Mouse (Mus musculus) lung, postnatal 36 days (tissue): ENCODE measurements around the gene Ly75.

Source experiments
- DNase-seq: peaks from one replicate; pipeline ENCODE4 v3.0.0; 2022; ENCODE audit warnings: mixed read lengths

Ly75 gene

DNA sequence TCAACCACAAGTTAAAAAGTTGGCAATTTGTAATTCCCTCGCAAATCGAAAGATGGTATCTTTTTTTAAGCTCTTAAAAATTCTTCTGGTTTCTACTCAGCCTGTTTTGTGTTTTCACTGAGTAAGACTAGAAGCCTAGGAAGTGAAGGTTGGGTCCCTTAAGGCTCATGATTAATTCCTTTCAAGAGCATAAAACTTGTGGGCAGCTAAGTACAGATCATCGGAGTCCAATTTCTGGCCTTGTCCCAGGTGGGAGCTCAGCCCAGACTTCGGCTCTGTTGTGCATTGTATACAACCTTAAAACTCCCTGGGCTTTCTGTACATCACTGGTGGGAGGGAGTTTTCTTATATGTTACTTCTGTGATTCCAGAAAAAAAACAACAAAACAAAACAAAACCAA is 79.3 kb downstream of the Ly75 start:
- DNase-seq = no peak

DNA sequence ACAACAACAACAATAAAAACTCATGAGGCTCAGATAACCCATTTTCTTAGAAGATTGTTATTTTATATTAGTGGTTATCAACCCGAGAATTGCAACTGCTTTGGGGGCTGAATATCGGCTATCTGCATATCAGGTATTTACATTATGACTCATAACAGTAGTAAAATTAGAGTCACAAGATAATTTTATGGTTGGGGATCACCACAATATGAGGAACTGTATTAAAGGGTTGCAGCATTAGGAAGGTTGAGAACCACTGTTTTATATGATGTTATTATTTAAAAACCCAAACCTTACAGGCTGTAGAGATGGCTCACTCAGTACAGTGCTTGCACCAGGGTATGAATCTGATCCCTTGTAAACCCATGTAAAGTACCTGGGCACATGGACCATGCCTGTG is 83.8 kb downstream of the Ly75 start:
- no peak for DNase-seq

DNA sequence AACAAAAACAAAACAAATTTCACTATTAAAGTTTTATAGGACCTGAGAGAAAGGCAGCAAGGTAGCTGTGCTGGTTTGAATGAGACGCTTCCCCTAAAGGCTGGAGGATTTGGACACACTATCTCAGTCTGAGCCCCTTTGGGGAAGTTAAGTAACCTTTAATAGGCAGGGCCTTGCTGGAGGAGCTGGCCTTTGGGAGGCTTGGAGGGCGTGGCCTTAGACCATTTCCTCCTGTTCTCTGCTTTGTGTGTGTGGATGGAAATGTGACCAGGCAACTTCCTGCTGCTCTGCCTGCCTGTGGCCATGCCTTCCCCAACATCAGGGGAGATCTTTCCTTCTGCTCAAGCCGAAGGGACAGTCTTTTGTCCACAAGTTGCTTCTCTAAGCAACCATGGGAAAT is 84.8 kb downstream of the Ly75 start:
- peak; percentile 63 for DNase-seq

DNA sequence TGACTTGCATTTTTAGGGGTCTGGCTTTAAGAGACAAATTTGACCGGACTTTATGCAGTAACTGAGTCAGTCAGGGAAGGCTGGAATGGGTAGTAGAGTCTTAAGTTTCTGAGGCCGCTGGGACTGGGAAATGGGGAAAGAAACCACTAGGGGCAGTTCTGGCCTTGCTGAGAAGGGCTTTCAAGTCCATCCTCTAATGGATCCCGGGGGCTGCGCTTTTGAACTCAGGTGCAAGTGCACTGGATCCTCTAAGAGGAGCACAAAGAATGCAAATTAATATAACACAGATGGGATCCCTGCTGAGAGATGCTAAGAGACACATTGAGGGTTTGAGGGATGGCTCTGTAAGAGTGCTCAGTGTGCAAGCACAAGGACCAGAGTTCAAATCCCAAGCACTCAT is 91.7 kb downstream of the Ly75 start:
- DNase-seq = no peak

DNA sequence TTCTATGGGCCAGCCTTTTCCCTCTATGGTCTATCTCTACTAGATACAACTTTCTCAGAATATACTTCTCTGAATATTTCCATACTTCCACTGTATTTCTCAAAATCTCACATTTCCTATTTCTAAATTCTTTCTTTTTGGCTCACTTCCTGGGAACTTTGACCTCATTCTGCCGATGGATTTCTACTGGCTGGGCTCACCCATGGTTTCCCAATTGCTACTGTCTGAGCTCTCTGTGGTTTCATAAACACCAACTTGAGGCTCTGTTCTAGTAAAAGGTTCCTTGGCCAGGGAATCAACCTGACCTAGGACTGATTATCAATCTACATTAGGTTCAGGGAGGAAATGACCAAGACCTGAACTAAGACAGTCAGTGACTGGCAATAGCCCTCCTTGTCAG is 93.7 kb downstream of the Ly75 start:
- DNase-seq = peak; percentile 54

DNA sequence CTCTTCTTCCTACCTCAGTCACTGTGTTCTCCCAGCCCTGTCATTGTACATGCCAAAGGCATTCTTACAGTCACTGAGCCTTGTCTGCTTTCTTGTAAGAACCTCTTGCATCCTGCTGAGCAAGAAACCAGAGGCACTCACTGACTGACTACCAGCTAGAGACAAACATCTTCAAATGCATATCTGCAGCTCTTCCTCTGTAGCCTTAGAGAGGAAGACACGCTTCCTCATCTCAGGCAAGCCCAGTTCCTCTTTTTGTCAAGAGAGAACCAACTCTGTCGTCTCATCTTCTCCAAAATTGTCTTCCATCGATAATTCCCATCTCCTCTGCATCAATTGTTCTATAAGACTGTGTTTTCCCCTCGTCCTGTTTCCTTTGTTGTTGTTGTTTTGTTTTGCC is 94.5 kb downstream of the Ly75 start:
- peak; percentile 43 for DNase-seq

DNA sequence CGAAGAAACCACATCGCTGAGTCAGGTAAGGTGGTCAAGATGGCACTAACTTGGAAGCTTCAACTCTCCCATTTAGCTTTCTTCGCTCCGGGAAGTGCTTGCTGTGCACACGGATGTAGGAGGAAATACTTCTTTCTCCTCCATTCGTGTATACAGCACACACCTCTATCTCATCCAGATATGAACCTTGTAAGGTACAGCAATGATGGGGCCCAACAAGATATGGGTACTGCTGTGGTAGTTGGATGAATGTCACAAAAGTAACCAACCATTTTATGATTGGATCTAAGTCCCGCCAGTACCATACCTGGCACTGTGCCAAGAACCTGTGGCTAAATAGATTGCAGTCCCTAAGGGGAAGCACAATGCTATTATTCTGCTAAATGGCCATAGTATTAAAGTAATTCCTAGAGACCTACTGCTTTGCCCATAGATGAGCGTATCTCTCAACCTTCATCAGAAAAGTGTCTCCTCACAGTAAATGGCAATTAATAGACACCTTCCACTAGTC is 97.9 kb downstream of the Ly75 start:
- DNase-seq = peak; percentile 17

DNA sequence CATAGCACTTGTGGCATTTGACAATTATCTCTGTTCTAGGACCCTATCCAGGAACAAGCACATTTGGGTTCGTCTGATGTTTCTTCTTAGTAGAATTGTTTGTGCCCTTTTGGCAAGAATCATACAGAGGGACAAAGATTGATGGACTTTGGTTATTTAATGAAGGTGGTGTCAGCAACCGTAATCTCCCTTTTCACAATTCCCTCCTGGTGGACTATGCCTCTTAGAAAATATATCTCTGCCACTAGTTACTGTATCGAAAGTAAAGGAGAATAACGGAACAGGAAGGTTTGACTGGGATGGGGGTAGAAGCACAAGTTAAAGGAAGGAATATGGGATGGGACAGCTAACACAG is 98.7 kb downstream of the Ly75 start, which contains the start of gene Cd302:
Cd302 (minus strand) TSS at position 22 of the 355 bp plus-strand sequence.
- no peak for DNase-seq

DNA sequence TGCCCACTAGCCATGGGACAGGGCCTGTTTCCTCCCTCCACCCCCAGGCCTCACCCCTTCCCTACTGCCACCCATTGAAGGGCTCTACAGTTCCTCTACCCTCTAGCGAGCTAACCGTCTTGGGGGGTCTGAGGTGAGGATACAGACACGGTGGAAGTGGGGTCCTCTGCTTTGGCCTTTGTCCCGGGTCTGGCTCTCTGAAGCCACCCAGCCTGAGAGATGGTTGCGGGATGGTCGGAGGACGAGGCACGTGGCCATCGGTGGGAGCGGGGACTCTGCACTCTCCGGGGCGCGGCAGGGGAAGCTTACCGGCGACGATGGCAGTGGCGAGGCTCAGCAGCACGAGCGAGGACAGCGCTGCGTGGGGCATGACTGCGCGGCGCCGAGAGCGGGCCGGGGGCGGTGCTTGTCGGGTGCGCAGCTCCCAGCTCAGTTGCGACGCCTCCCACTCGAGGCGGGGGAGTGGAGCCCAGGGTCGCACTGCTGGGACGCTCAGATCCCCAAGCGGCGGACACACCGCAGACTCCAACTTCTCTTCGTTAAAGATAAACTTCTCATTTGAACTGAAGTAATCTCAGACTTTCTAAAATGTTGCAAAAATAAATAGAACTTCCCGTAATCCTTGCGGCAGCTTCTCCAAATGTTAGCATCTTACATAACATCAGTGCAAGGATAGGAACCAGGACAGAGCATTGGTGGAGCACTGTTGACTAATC is 99.2 kb downstream of the Ly75 start:
- peak; percentile 79 for DNase-seq

DNA sequence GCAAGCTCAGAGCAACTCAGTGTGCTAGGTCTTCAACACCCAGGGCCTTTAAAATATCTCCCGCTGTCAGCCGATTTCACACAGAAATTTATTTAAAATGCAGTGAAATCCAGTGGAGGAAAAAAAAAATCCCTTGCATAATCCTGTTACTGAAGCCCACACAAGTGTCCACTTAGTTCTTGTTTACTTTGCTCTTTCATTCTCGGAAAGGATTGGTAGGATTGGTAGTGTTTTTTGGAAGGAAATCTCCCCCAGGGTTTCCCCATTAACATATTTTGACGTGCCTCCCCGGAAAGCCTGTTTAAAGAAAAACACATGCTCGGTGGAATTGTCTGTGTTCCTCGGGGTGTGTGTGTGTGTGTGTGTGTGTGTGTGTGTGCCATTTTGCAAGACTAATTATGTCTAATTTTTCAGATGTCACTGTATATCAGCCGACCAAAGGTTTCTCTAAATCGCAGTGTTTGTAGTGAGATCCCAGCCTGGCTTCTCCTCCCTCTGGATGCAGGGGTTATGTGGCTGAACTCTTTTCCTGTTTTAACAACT is 99.8 kb downstream of the Ly75 start:
- peak; percentile 32 for DNase-seq

DNA sequence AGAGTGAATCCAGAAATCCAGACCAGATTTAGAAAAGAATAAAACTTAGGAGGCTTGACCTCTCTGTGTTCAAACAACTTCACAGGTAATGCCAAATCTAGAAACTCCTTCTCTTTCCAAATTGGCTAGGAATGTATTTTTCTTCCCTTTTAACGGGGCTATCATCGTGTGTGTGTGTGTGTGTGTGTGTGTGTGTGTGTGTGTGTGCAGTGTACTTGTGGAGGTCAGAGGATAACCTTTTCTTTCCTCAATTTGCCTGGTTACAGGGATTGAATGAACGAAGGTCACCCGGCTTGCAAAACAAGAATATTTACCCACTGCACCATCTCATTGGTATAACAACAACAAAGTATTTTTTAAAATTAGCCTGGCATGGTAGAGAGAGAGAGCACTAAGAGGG is 100.5 kb downstream of the Ly75 start:
- DNase-seq = no peak

DNA sequence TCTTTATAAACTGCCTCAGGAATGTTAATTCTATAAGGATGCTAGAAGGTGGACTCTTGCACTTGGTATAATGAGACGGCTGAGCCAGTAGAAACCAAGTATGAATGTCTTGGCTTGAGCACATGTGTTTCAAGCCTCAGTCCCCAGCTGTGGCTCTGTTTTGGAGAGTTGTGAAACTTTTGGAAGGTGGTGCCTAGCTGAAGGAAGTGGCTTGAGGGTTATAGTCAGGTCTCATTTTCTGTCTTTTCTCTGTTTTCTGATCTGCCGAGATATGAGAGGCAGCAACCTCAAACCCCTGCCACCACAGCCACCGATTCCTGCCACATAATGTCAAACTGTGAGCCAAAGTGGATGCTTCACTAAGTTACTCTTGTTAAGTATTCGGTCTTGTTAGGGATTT is 104.5 kb downstream of the Ly75 start:
- no peak for DNase-seq

DNA sequence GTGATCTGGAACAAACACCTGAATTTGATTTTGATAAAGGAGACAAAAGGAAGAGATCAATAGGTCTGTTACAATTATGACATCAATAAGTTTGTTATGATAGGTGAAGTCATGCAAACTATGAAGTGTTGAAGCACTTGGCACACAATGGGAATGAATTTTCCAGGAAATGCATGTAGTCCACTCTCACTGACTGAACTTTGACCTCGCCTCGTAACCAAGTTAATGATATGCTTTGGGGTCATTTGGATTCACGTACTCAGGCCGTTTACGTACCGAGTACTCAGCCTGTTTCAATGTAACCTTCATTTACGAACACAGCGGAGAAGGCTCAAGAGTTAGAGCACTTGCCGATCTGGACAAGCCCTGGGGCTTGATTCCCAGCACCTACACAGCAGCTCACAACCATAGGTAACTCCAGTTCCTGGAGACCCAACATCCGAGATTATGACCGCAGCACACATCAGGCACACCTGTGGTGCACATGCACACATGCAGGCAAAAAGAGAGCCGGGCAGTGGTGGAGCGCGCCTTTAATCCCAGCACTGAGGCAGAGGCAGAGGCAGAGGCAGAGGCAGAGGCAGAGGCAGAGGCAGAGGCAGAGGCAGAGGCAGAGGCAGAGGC is 113.1 kb downstream of the Ly75 start:
- no peak for DNase-seq

DNA sequence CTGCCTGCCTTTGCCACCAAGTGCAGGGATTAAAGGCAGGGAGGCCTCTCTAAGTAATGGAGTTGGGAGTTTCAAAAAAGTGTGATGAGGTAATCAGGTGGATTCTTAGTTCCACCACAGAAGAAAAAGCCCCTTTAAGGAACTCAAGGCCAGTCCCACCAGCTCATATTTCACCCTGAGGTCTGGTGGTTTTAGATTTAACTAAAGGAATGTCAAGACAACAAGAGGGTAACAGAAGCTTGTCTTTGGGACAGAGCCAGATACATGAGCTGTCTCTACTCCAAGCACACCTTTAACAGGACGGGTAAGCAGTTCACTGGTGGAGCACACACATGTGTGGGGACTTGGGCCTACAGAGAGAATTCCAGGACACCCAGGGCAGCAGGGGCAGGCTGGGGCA is 115.5 kb downstream of the Ly75 start:
- no peak for DNase-seq

DNA sequence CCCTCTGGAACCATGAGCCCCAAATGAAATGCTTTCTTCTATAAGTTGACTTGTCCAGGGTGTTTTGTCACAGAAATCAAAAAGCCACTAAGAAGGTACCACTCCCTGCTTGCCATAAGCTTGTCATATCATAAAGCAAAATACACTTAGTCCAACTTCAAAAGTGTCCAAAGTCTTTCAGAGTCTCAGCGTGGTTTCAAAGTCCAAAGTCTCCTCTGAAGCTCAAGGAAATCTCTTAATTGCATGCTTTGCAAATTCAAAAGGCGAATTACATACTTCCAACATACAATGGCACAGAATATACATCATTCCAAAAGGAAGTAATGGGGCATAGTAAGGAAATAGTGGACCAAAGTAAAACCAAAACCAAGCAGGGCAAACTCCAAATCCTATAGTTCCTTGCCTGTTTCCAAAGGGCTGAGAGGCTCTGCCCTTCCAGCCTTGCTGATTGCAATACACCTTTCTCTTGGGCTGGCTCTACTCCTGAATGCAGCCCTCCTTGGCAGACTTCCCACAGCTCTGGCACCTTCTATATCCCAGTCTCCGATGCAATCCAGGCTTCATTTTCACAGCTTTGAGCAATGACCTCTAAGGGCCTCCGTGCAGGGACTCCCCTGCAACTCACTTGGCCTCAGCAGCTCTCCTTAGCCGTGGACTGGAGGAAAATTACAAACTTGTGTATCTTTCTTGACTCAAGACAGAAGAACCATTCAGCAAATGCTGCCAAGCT is 122.3 kb downstream of the Ly75 start:
- no peak for DNase-seq

DNA sequence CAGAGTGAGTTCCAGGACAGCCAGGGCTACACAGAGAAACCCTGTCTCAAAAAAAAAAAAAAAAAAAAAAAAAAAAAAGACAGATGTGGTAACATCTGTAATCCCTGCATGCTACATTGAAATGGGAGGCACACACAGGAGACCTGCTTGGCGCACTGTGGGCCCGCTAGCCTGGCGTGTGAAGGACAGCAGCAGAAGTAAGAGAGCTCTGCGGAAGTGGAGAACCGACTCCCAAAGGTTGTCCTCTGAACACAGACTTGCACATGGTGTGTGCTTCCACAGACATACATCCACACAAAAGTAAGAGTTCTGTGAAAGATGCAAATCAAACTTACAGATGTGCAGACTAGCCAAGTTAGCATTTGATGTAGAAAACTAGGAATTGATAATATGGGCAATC is 123.9 kb downstream of the Ly75 start:
- no peak for DNase-seq

DNA sequence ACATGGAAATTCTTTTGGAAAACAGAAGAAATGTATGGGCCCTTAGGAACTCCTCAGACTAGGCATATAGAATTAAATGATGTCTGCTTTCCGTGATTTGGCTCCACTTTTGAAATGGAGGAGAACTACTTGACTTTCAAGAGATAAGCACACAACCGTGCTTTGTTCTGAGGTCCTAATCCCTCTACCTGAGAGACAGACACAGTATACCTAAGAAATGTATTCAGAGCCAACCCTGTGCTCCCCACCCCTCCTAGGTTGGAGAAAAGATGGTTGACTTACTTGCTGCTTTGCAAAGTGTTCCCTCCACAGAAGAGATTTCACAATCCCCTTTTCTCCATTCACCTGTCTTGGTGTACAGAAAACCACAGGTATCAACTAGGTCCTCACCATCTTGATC is 126.4 kb downstream of the Ly75 start:
- no peak for DNase-seq

DNA sequence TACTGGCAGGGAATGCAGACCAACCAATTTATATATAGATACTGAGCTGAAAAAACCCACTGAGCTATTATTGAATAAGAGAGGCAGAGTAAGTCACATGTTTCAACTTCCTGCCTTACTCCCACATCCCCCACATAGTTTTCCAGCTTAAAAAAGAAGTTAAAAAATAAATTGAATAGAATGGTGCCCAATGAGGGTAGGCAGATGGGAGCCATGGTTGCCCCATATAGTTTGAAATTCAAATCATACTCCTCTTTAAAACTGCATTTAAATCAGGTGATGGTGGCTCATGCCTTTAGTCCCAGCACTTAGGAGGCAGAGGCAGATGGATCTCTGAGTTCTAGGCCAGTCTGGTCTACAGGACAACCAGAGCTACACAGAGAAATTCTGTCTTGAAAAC is 129.6 kb downstream of the Ly75 start:
- no peak for DNase-seq

DNA sequence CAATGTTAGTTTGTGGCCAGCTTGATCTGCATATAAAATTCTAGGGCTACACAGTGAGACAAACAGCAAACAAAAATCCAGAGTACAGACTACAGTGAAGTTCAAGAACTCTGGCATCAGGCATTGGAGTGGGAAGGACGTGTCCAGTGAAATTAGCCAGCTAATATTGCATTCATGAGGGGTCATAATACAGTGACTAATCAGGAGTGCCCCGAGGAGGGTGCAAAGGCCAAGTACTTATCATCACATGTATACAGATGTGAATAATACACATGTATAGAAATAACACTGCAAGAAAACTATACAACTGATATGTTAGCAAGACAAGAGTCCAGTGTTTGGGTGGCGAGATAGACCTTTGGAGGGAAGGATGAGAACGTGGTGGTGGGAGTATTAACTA is 130.3 kb downstream of the Ly75 start:
- DNase-seq = no peak
